Mouse (Mus musculus) heart, adult 8-10 months (tissue): ENCODE data around the gene Ednra. TPM values are rescaled to one million over a fixed set of nuclear protein-coding genes. Genes with fewer than 3 reads are reported as not detected.

Source experiments
- DNase-seq: peaks from one replicate; pipeline ENCODE4 v3.0.0; 2022; ENCODE audit warnings: low spot score
- total RNA-seq, 4 experiments: library from RNA; stranded (reverse); gene quantifications; 2 replicates each; pipeline ENCODE4 v1.2.4; 2022

The Ednra gene
- total RNA-seq, 4 experiments from 2014 or later: 28.9 to 43.3 (median 39.1) TPM

DNA sequence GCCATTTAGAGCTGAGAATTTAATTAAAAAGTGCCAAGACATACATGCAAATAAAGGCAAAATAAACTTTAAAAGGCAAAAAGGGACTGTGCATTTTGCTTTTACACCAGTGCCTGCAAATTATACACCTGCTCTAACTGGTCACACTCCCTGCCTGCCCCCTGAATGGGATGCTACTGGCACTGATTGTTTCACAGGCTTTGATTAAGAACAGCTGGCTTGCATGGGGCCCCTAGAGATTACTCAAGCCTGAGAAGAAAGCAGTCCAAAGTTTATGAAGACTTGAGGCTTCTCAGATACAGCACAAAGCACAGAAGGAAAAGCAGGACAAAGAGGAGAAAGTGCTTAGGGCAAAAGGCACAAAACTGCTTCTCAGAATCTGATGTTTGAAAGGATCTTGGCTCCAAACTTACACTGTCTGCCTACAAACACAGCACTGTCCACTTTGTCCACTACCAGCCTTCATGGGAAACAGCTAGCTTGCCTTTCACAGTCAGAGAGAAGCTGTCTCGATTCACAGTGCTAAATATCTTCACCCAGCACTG, 73.5 kb downstream of the Ednra start:
- DNase-seq: no peak

DNA sequence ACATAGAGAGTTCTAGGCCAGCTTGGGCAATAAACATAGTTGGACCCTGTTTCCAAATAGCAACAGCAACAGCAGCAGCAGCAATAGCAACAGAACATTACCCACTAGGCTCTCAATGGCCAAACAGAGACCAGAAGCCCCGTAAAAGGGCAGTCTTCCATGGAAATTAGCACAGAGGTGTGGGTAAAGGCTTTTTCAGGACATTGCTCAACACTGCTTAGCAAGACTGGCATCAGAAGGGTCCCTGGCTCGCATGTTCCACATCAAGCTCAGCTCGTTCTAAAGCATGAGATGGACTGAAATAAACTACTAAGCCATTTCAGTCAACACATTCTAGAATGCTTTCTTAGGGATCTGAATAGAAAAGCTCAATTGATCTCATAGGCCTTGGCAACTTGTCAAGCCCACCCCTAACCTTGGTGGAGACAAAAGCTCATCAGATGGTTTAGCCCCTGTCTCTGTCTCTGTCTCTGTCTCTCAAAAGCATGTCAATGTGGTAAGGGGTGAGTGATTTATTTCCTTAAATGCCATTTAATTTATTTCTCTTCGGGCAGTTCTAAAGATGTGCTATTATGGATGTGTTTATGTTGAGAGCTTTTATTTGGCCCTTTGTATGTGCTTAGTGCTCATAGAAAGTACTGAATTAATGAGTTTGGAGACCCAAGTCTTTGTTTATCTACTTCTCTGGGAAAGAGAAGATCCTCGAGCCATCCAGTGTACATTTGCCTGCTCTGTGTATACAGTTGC, 84.0 kb downstream of the Ednra start:
- no peak for DNase-seq

DNA sequence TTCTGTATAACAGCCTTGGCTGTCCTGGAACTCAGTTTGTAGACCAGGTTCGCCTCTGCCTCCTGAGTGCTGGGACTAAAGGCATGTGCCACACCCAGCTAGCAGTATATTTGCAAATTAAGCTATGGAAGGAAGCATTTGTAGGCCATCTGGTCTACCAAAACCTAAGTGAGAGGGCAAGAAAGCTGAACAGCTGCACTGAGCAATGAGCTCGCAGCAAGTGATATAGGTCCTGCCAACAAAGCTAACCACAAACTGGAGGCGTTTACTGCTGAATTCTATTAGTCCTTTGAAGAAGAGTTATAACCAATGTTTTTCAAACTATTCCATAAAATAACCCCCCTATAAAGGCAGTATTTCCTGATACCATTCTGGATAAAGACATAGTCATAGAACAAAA, 86.7 kb downstream of the Ednra start:
- DNase-seq: no peak

DNA sequence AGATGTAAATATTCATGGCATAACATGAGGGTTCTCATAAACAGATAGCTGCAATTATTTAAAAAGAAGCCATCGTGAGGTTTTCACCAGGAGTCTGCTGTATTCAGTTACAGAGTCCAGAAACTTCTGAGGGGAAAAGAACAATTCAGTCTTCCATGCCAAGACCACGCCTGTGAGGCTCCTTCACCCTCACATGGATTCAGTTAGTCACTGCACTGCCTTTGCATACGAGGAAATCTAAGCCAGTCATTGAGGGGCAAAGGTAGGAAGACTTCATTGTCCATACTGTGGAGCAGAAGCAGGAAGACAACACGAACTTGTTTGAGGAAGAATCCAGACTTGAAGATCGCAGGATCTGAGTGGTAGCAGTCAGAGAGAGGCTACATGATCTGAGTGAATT, 90.2 kb downstream of the Ednra start:
- no peak for DNase-seq

DNA sequence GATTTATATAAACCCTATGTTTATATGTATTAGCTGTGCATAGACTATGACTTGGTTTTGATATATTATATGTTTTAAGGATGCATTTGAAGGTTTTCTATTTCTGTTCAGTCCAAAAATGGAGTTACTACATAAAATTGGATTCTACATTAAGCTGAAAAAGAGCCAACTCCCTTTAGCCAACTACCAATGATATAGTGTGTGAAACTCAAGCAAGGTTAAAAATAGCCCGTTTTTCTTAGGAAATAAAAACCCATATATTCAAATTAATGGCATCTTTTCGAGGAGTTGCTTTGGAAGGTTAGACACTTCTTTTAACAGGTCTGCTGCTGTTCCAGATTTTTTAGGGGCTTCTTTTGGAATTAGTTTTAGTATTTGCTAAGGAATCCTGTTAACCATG, 91.1 kb downstream of the Ednra start:
- no peak for DNase-seq

DNA sequence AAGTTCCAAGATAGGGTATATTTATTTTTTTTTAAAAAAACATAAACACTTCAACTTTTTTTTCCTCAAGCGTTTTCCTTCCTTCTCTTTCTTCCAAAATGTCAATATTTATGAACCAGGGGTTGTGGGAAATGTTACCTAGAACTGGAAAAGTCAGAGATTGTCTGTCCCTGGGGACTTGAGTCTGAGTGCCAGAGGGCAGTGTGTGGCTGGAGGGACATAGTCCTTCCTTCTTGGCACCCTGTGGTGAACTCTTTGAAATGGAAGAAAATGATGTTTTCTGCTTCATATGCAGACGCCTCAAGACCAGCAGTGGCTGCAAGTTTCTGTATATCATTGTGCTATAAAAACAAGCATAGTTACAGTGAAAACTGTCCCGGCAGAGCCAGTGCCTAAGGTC, 93.6 kb downstream of the Ednra start:
- no peak for DNase-seq

DNA sequence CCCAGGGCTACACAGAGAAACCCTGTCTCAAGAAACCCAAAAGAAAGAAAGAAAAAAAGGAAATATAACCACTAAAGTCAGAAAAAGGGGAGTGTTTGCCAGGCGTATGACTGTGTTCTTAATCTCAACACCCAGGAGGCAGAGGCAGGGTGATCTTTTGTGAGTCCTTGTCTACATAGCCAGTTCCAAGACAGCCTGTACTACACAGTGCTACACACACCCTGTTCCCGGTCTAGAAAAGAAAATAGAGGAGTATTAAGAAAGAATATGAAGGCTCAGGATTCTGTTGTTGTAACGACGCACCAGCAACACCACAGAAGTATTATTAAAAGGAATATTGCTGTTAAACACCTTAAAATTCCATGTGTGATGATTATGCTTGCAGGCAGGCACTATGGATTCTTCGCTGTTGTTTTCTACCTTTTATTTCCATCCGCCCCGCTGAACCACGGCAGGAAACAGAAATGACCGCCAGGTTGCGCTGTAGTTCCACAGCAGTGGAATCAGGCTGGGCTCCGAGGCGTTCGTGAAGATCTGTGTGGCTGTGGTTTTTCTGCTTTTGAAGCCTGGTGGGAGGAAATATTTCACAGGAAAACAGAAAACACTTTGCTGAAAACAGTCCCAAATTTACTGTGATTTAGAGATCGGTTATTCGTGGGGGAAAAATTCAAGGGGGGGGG, 94.3 kb downstream of the Ednra start:
- DNase-seq: peak; percentile 67

DNA sequence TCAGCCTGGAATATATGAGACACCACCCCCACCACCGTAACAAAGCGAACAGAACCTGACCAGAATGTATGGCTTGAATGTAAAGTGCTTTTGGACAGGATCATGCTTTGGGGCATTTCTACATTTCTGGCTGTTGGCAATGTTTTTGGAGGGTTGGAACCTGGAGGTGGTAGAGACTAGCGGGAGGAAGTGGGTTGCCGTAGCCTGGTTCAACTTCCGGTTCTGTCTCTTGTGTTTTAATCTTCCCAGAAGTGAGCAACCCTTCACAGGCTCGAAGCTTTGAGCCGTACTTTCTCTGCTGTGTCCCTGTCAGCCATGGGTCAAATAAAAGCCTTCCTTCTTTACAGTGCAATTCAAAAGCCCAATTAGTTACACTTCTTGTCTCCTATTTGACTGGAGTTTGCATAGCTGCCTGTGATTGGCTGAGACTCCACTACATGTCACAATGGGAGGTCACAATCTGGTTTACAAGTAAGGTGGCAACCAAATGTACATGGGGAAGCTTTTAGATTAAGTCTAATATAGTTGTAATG, 100.5 kb downstream of the Ednra start:
- no peak for DNase-seq

DNA sequence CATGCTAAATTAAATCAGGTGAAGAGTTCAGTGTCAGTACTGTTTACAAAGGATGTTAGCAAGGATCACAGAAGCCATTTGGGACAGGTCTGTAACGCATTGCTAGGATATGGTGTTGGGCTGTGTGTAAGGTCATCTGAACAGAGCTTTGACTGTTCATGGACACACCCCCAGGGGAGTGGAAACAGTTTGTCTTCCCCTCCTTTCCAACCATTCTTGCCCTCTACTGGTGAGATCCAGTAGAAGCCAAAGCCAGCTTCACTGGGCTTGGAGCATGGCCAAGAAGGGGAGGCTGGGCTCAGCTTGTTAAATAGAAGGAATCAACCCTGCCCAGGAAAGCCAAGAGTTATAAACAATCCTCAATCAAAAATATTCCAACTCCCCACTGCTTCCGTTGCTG, 106.3 kb downstream of the Ednra start:
- DNase-seq: peak; percentile 40

Other genes with a start within 250 kb of the Ednra start
- gene Arhgap10, start 206.5 kb downstream of the Ednra start, total RNA-seq: 10 to 100 TPM; 48.4 to 53.0 (median 51.7) TPM
- gene Prmt9, start 175.1 kb downstream of the Ednra start, total RNA-seq: 10 to 100 TPM; 10.3 to 11.9 (median 11.1) TPM
- 10 to 100 TPM; 10.6 to 12.5 (median 11.7) TPM for gene Tmem184c, start 113.8 kb downstream of the Ednra start, total RNA-seq